Mouse (Mus musculus) embryonic facial prominence, embryonic 12.5 days (tissue): Measurements from ENCODE around the gene Aldh16a1. TPM values are rescaled to one million over a fixed set of nuclear protein-coding genes. Genes with fewer than 3 reads are reported as not detected.

Experiments
- ATAC-seq: fragments of 200-750 bp; cut with Nextera tagmentation; 2 replicates; pipeline ENCODE4 v1.8.0; 2017; ENCODE audit not compliant: insufficient number of reproducible peaks, insufficient read depth, low FRiP score, low TSS enrichment
- H3K27ac ChIP-seq: fragments of 300-500 bp; sonication (generic); 2 replicates; pipeline ENCODE4 v1.5.1; 2016; ENCODE audit warnings: mild to moderate bottlenecking
- H3K27me3 ChIP-seq: fragments of 300-500 bp; sonication (generic); 2 replicates; pipeline ENCODE4 v1.6.1; 2016; ENCODE audit warnings: mild to moderate bottlenecking, moderate library complexity
- H3K36me3 ChIP-seq: fragments of 300-500 bp; sonication (generic); 2 replicates; pipeline ENCODE4 v1.6.1; 2016; ENCODE audit warnings: mild to moderate bottlenecking
- H3K4me1 ChIP-seq: fragments of 300-500 bp; sonication (generic); 2 replicates; pipeline ENCODE4 v1.6.1; 2016
- H3K4me2 ChIP-seq: fragments of 300-500 bp; sonication (generic); replicated peaks from 2 replicates; pipeline ENCODE4 v1.6.1; 2016; ENCODE audit warnings: mild to moderate bottlenecking, moderate library complexity
- H3K4me3 ChIP-seq: fragments of 300-500 bp; sonication (generic); 2 replicates; pipeline ENCODE4 v1.5.1; 2016; ENCODE audit warnings: mild to moderate bottlenecking
- H3K9ac ChIP-seq: fragments of 300-500 bp; sonication (generic); 2 replicates; pipeline ENCODE4 v1.6.1; 2016; ENCODE audit warnings: mild to moderate bottlenecking, moderate library complexity
- H3K9me3 ChIP-seq: fragments of 300-500 bp; sonication (generic); 2 replicates; pipeline ENCODE4 v1.6.1; 2016; ENCODE audit warnings: mild to moderate bottlenecking, moderate library complexity
- WGBS: fragments of 180-500 bp; shearing (Covaris S2); methylation state at CpG from one replicate; pipeline ENCODE4 v1.1.7; 2016; 5-methylcytosine and 5-hydroxymethylcytosine counted together
- polyA plus RNA-seq: library from polyadenylated mRNA; unstranded; fragments of >200 nt; fragmentation: Nextera tagmentation; extraction: Ambion mirVana; gene quantifications from 2 replicates; pipeline ENCODE4 v1.2.1, GENCODE M21; 2016

The Aldh16a1 gene
- 43.8 and 45.2 TPM in 2 replicates for polyA plus RNA-seq

- Histone ChIP-seq H3K27ac (peak within 1 kb of the TSS; percentile 95), H3K4me3 (peak within 1 kb of the TSS; percentile 60), H3K36me3 (peaks cover 22% of the 10 kb centered on the region), H3K9ac (peak within 1 kb of the TSS; percentile 78), H3K27me3 (no peaks in the 10 kb centered on the region), H3K4me1 (peaks cover 16% of the 10 kb centered on the region), H3K4me2 (peak within 1 kb of the TSS; percentile 74), H3K9me3 (no peaks in the 10 kb centered on the region)
- peak; percentile 94 for ATAC-seq
- WGBS, result 5% methylated on average over 68 of the region's 69 CpGs
Observed at GRCm38 (mm10) chr7:45154096-45154992, at the start of gene Aldh16a1, which contains the start of gene Pih1d1. TSS of gene Aldh16a1 (minus strand) at chr7:45154584. TSS of gene Pih1d1 (plus strand) at chr7:45154303.

DNA sequence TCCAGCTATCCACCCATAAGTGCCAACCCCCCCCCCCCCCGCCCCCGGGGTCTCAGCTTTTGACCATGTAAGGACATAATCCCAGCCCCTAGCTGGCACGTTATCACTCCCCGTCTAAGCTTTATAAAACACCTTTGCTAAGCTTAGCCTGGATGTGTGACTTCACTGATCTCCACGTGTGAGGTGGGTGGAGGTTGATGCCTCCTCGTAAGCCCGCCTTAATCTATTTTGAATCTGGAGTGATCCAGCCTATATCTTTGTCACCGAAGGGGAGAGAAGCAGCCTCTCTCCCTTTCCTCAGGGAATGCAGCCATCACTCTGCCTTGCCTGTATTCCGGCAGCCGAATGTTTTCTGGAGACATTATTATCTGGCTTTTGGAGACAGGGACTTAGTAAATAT, 48.3 kb upstream of the Aldh16a1 start:
- H3K27ac ChIP-seq, result no peak overlapping the region
- H3K9ac ChIP-seq, result no peak overlapping the region
- H3K4me2 ChIP-seq, result no peak overlapping the region
- peaks cover 1% of the 10 kb centered on the region for H3K27me3 ChIP-seq
- no peak overlapping the region for H3K4me3 ChIP-seq
- no peaks in the 10 kb centered on the region for H3K4me1 ChIP-seq
- 64% methylated on average over 10 of the region's 10 CpGs for WGBS
- ATAC-seq, result no peak
- H3K9me3 ChIP-seq, result no peaks in the 10 kb centered on the region; the same call in 1 of the 2 replicates
- no peaks in the 10 kb centered on the region for H3K36me3 ChIP-seq

DNA sequence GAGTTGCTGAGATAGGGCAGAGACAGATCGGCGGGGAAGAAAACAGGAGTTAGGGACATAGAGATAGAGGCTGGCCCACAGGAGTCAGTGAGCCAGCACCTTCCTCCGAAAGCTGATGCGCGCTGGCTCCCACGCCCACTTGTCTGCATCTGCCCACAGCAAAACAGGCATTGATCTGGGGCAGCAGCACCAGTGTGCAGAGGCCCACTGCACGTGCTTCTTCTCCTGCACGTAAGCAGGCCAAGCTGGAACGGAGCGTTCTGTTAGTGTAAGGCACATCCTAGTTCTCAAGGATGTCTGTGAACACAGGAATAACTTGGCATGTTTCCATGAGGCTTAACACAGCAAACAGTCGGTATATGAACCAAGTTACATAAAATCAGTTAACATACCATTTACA, 44.6 kb upstream of the Aldh16a1 start:
- peaks cover 17% of the 10 kb centered on the region for H3K27me3 ChIP-seq
- no peaks in the 10 kb centered on the region for H3K36me3 ChIP-seq
- H3K27ac ChIP-seq, result no peak overlapping the region
- H3K4me3 ChIP-seq, result no peak overlapping the region
- no peak for ATAC-seq
- no peaks in the 10 kb centered on the region for H3K9me3 ChIP-seq
- H3K9ac ChIP-seq, result no peak overlapping the region
- H3K4me1 ChIP-seq, result no peaks in the 10 kb centered on the region; the same call in 1 of the 2 replicates
- no peak overlapping the region for H3K4me2 ChIP-seq
- WGBS, result 79% methylated on average over 11 of the region's 11 CpGs

DNA sequence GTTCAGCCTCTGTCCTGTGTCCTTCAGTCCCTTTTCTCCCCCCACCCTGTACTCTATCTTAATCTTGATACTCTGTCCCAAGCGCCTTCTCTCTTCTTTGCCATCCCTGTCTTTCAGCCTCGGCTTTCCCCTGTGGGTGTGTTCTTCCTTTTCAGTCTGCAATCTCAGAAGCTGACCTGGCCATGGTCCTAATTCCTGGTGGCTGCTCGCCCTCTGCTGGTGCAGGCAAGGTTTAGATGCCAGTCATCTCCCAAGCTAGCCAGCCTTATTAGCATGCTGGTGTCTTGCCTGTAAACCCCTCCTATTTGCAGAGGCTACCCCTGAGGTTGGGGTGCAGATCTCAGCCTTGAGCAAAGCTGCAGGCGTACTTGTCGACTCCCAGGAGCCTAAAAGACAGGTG, 44.1 kb upstream of the Aldh16a1 start:
- Histone ChIP-seq H3K4me3 (no peak overlapping the region), H3K4me2 (no peak overlapping the region; the same call in 1 of the 2 replicates), H3K27me3 (peaks cover 19% of the 10 kb centered on the region), H3K36me3 (no peaks in the 10 kb centered on the region), H3K9ac (no peak overlapping the region), H3K4me1 (no peaks in the 10 kb centered on the region; the same call in 1 of the 2 replicates), H3K27ac (no peak overlapping the region), H3K9me3 (no peaks in the 10 kb centered on the region)
- 14% methylated on average over 5 of the region's 5 CpGs for WGBS
- no peak for ATAC-seq

- 67% methylated on average over 5 of the region's 5 CpGs for WGBS
- Histone ChIP-seq H3K4me1 (peaks cover 3% of the 10 kb centered on the region), H3K9me3 (no peaks in the 10 kb centered on the region), H3K27me3 (peaks cover 21% of the 10 kb centered on the region), H3K36me3 (no peaks in the 10 kb centered on the region), H3K9ac (no peak overlapping the region), H3K4me2 (no peak overlapping the region), H3K4me3 (no peak overlapping the region), H3K27ac (no peak overlapping the region)
- no peak for ATAC-seq
Observed at GRCm38 (mm10) chr7:45196994-45197393, 42.6 kb upstream of the Aldh16a1 start.

GRCm38 (mm10) chr7:45196176-45196535, 41.8 kb upstream of the Aldh16a1 start:
- H3K4me1 ChIP-seq, result peaks cover 10% of the 10 kb centered on the region
- H3K27me3 ChIP-seq, result peaks cover 21% of the 10 kb centered on the region
- no peaks in the 10 kb centered on the region for H3K9me3 ChIP-seq
- no peak overlapping the region for H3K9ac ChIP-seq
- no peaks in the 10 kb centered on the region for H3K36me3 ChIP-seq
- no peak for ATAC-seq
- 72% methylated on average over 4 of the region's 4 CpGs for WGBS
- no peak overlapping the region for H3K4me3 ChIP-seq
- H3K4me2 ChIP-seq, result no peak overlapping the region
- H3K27ac ChIP-seq, result no peak overlapping the region

DNA sequence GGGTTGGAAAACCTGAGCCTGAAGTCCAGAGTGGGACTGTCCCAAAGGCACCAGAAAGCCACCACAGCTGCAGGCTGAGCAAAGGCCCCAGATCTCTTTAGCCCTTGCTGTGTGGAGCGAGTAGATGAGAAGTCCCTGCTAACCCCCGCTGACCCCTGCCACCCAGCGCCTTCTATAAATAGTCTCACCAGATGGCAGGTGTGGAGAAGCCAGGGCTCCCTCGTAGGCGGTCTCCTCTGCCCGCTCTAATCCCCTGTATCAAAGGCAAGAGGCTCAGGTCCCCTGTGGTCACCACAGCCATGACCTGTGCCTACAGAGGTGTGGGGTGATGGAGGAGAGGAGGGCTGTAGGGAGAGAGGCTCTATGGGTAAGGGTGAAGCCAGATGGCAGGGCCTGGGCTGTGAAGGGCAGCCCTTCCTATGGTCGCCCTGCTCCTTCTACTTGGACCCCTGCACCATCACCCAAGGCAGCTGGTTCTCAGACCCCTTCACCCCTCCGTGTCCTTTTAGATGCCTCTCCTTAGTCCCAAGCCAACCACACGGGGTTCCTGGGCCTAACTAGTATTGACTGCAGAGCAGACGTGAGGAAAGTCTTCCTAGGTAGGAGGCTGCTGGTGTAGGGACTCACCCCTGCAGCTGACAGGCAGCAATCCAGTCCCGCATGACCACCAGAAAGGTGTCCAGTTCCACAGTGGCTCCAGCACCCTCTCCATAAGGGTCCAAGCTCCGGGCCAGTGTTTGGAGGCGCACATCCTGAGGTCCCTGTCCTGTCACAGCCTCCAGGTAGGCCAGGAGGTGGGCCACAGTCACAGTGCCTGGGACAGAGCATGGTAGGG, 41.2 kb upstream of the Aldh16a1 start:
- no peak overlapping the region for H3K4me3 ChIP-seq
- no peak overlapping the region for H3K4me2 ChIP-seq
- ATAC-seq, result no peak
- peaks cover 21% of the 10 kb centered on the region for H3K27me3 ChIP-seq
- H3K9ac ChIP-seq, result no peak overlapping the region
- H3K9me3 ChIP-seq, result no peaks in the 10 kb centered on the region
- peaks cover 10% of the 10 kb centered on the region for H3K4me1 ChIP-seq
- WGBS, result 56% methylated on average over 13 of the region's 13 CpGs
- H3K36me3 ChIP-seq, result no peaks in the 10 kb centered on the region
- no peak overlapping the region for H3K27ac ChIP-seq

- H3K4me3 ChIP-seq, result no peak overlapping the region
- H3K36me3 ChIP-seq, result no peaks in the 10 kb centered on the region
- H3K9me3 ChIP-seq, result no peaks in the 10 kb centered on the region
- no peak overlapping the region for H3K4me2 ChIP-seq
- H3K27me3 ChIP-seq, result peaks cover 29% of the 10 kb centered on the region
- H3K4me1 ChIP-seq, result peaks cover 10% of the 10 kb centered on the region
- H3K9ac ChIP-seq, result no peak overlapping the region
- H3K27ac ChIP-seq, result no peak overlapping the region
- ATAC-seq, result no peak
- 73% methylated on average over 17 of the region's 17 CpGs for WGBS
Observed at GRCm38 (mm10) chr7:45193871-45194785, 39.7 kb upstream of the Aldh16a1 start.

GRCm38 (mm10) chr7:45193406-45193805, 39.0 kb upstream of the Aldh16a1 start:
- no peak overlapping the region for H3K27ac ChIP-seq
- WGBS, result 60% methylated on average over 5 of the region's 5 CpGs
- no peak overlapping the region for H3K4me3 ChIP-seq
- H3K4me1 ChIP-seq, result peaks cover 10% of the 10 kb centered on the region
- no peak overlapping the region for H3K4me2 ChIP-seq
- no peak overlapping the region for H3K9ac ChIP-seq
- no peaks in the 10 kb centered on the region for H3K9me3 ChIP-seq
- H3K27me3 ChIP-seq, result peaks cover 36% of the 10 kb centered on the region
- no peaks in the 10 kb centered on the region for H3K36me3 ChIP-seq
- no peak for ATAC-seq

GRCm38 (mm10) chr7:45192585-45193310, 38.4 kb upstream of the Aldh16a1 start:
- H3K4me3 ChIP-seq, result no peak overlapping the region
- H3K4me1 ChIP-seq, result peaks cover 10% of the 10 kb centered on the region
- no peak for ATAC-seq
- no peaks in the 10 kb centered on the region for H3K36me3 ChIP-seq
- H3K27me3 ChIP-seq, result peaks cover 42% of the 10 kb centered on the region
- WGBS, result 81% methylated on average over 7 of the region's 7 CpGs
- H3K9me3 ChIP-seq, result no peaks in the 10 kb centered on the region
- H3K27ac ChIP-seq, result no peak overlapping the region
- no peak overlapping the region for H3K9ac ChIP-seq
- H3K4me2 ChIP-seq, result no peak overlapping the region
